Mouse (Mus musculus): ENCODE data around the gene Tmx2. TPM values are rescaled to one million over a fixed set of nuclear protein-coding genes. Genes with fewer than 3 reads are reported as not detected.

Tmx2 gene
- polyA plus RNA-seq, 1 experiment from 2014 or later, result 172 TPM

DNA sequence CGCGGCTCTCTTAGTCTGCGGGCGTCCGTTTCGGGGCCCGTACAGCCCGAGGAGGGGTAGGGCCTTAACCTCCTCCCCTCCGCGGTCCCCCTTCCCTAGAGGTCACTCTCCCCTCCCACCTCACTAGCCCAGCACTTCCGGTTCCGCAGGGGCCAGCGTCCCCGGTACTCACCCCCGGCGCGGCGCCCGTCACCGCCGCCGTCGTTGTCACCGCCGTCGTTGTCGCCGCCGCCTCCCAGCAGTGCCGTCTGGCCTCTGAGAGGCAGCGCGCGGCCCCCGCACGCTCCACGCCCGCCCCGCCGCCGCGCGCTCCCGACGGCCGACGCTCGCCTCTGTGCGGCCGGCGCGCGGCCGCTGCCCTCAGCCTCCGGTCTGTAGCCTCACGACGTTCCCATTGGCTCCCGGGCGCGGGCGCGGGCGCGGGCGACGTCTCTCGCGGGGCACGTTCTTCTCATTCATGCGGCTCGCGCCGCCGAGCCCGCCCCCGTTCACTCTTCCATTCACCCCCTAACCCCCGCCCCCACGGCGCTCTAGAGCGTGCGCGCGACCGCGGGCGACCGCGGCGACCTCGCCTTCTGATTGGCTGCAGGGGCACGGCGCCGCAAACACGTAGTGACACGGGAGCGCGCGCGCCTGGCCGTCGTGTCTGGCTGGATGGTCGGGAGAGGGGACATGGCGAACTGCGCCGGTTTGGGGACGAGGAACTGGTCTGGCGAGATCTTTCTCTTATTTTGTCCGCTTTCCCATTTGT, 36.0 kb upstream of the Tmx2 start, which contains the start of gene Zdhhc5:
TSS of gene Zdhhc5 (minus strand) at position 370 of the 751 bp plus-strand sequence.
- peaks cover 10% of the 10 kb centered on the region for H3K36me3 ChIP-seq
- ATAC-seq (ENCODE audit: low FRiP score), result peak; percentile 98
- peak within 1 kb of the TSS; percentile 94 for H3K4me3 ChIP-seq
- peak within 1 kb of the TSS; percentile 97 for H3K27ac ChIP-seq
- H3K4me1 ChIP-seq, result peaks cover 12% of the 10 kb centered on the region
- peak within 1 kb of the TSS; percentile 85 for H3K4me2 ChIP-seq (replicated peaks)
- peak within 1 kb of the TSS; percentile 97 for H3K9ac ChIP-seq
- H3K27me3 ChIP-seq, result no peaks in the 10 kb centered on the region
- H3K9me3 ChIP-seq (replicated peaks), result no peaks in the 10 kb centered on the region
- WGBS, result under 1% methylated on average over 82 of the region's 107 CpGs

DNA sequence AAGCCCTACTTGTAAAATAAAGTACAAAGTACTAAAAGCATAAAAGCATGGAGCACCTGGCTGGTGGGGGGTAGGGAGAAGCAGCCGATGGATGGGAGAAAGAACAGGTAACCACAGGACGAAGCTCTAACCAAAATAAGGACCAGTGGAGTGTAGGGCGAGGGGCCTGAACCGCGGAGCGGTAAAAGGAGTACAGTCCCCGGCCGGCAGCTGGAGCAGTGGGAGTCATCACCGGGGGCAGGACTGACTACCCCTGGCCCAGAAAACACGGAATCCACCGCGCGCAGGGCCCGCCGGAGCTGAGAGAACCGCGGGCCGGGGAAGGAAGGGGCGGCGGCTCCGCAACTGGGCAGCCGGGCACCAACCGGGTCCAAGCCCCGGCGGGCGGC, 35.5 kb upstream of the Tmx2 start:
- peak overlapping the region; percentile 85 for H3K4me2 ChIP-seq (replicated peaks)
- peak; percentile 36 for ATAC-seq (ENCODE audit: low FRiP score)
- WGBS, result under 1% methylated on average over 23 of the region's 26 CpGs

DNA sequence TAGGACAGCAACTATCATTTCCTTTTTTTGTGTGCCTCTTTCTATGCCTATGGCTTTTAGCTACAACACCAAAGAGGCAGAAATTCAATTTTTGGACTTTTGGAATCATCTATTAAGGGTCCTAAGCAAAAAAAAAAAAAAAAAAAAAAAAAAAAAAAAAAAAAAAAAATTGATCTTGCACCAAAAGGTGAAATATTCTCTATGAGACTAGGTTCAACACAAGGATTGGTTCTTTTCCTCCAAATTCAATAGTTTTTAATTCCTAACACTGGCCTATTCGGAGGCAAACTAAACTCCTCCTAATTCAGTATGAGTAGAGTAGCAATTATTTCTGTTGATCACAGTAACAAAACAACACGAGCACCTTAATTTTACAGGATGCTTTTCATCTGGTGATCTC, 33.0 kb upstream of the Tmx2 start:
- 91% methylated on average over 2 of the region's 2 CpGs for WGBS
- Histone ChIP-seq H3K4me1 (peaks cover 16% of the 10 kb centered on the region), H3K9ac (no peak overlapping the region), H3K9me3 (replicated peaks) (no peaks in the 10 kb centered on the region), H3K27me3 (no peaks in the 10 kb centered on the region), H3K27ac (no peak overlapping the region), H3K4me2 (replicated peaks) (no peak overlapping the region), H3K4me3 (no peak overlapping the region), H3K36me3 (peaks cover 23% of the 10 kb centered on the region)
- ATAC-seq (ENCODE audit: low FRiP score), result no peak

More for the DNA sequence above, 35.5 kb upstream of the Tmx2 start:
- Histone ChIP-seq H3K4me3 (peak overlapping the region; percentile 94), H3K27me3 (no peaks in the 10 kb centered on the region), H3K27ac (peak overlapping the region; percentile 97), H3K9me3 (replicated peaks) (no peaks in the 10 kb centered on the region), H3K4me1 (peaks cover 12% of the 10 kb centered on the region), H3K9ac (peak overlapping the region; percentile 97), H3K36me3 (peaks cover 11% of the 10 kb centered on the region)

DNA sequence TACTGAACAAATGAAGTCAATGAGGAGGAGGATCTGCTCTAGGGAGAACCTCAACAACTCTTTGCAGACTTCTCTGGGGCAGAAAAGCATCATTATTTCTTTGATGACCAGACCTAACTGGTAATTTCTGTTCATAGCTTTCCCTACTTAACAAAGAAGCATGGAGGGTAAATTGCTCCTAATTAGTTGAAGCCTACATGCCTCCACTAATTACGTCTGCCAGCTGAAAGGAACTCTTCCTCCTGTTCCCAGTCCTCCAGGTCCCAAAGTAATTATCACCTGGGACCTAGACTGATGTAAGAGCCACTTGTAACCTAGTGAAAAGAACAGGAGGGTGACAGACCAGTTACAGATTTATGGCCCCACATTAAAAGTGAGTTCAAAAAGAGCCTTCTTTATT, 28.6 kb upstream of the Tmx2 start:
- Histone ChIP-seq H3K4me1 (0 out of 2 replicates have a peak, but pooled peaks cover 3% of the 10 kb centered on the region), H3K4me2 (replicated peaks) (no peak overlapping the region), H3K4me3 (no peak overlapping the region), H3K36me3 (peaks cover 39% of the 10 kb centered on the region), H3K9me3 (replicated peaks) (no peaks in the 10 kb centered on the region), H3K27ac (no peak overlapping the region), H3K27me3 (no peaks in the 10 kb centered on the region), H3K9ac (no peak overlapping the region)
- ATAC-seq (ENCODE audit: low FRiP score), result no peak
- WGBS, result 71% methylated on average over 1 of the region's 1 CpGs

DNA sequence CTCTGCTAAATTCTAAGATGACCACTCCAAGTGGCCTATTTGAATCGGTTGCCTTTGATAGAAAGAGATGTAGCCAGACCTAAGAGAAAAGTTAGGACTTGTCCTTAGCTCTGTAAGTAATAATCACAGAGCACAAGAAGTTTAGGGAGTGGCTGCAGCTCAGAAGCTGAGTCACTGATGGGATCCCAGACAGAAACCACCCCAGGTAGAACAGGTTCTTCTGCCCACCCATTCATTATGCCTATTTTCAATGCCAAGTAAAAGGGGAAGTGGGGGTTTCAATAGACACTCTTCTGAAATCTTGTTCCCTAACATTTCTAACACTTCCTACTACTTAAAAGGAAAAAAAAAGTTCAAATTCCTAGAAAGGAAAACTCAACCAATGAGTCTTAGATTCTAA, 26.4 kb upstream of the Tmx2 start:
- H3K4me3 ChIP-seq, result no peak overlapping the region
- 0 out of 2 replicates have a peak, but pooled peaks cover 3% of the 10 kb centered on the region for H3K4me1 ChIP-seq
- H3K27ac ChIP-seq, result no peak overlapping the region
- 87% methylated on average over 1 of the region's 1 CpGs for WGBS
- H3K4me2 ChIP-seq (replicated peaks), result no peak overlapping the region
- no peaks in the 10 kb centered on the region for H3K27me3 ChIP-seq
- H3K36me3 ChIP-seq, result peaks cover 38% of the 10 kb centered on the region
- no peaks in the 10 kb centered on the region for H3K9me3 ChIP-seq (replicated peaks)
- H3K9ac ChIP-seq, result no peak overlapping the region
- no peak for ATAC-seq (ENCODE audit: low FRiP score)

DNA sequence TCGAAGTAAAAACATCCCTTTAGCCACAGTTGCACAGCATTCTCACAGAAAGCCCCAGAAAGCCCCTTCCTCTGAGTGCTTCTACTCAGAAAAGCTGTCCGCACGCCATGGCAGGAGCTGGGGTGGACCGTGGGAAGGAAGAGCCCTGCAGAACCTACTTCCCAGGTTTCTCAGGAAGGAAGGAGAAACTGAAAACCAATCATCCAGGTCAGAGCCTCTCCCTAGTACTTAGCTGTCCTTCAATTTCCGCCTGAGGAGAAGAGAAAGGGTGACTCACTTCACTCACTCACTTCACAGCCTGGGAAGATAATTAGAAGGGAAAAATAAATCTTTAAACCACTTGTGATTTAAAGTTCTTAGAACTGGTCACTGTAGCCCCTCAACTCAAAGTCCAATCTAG, 25.4 kb upstream of the Tmx2 start:
- no peak for ATAC-seq (ENCODE audit: low FRiP score)
- H3K27ac ChIP-seq, result no peak overlapping the region
- no peak overlapping the region for H3K4me2 ChIP-seq (replicated peaks)
- H3K36me3 ChIP-seq, result peaks cover 36% of the 10 kb centered on the region
- H3K9me3 ChIP-seq (replicated peaks), result no peaks in the 10 kb centered on the region
- no peak overlapping the region for H3K4me3 ChIP-seq
- 0 out of 2 replicates have a peak, but pooled peaks cover 3% of the 10 kb centered on the region for H3K4me1 ChIP-seq
- 88% methylated on average over 5 of the region's 5 CpGs for WGBS
- H3K27me3 ChIP-seq, result no peaks in the 10 kb centered on the region
- H3K9ac ChIP-seq, result no peak overlapping the region

DNA sequence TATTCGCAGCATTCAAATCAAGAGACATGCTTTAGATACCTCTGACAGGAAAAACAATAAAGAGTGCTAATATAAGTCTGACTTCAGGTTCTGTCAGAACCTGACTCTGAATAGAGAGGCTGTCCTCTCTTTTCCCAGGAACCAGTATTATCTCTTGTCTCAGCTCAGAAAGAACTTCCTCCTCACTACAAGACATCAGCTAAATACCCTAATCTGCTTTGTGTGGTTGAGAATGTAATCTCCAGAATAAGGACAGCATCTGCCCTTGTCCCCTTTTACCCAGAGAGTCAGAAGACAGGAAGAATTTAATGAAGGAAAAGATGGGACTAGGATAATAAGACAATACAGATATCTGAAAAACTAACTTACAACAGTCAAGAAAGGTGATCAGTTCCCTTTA, 24.6 kb upstream of the Tmx2 start:
- Histone ChIP-seq H3K4me2 (replicated peaks) (no peak overlapping the region), H3K27me3 (no peaks in the 10 kb centered on the region), H3K9me3 (replicated peaks) (no peaks in the 10 kb centered on the region), H3K27ac (no peak overlapping the region), H3K4me1 (0 out of 2 replicates have a peak, but pooled peaks cover 3% of the 10 kb centered on the region), H3K4me3 (no peak overlapping the region), H3K9ac (no peak overlapping the region), H3K36me3 (peaks cover 39% of the 10 kb centered on the region)
- WGBS, result 97% methylated on average over 1 of the region's 1 CpGs
- no peak for ATAC-seq (ENCODE audit: low FRiP score)

DNA sequence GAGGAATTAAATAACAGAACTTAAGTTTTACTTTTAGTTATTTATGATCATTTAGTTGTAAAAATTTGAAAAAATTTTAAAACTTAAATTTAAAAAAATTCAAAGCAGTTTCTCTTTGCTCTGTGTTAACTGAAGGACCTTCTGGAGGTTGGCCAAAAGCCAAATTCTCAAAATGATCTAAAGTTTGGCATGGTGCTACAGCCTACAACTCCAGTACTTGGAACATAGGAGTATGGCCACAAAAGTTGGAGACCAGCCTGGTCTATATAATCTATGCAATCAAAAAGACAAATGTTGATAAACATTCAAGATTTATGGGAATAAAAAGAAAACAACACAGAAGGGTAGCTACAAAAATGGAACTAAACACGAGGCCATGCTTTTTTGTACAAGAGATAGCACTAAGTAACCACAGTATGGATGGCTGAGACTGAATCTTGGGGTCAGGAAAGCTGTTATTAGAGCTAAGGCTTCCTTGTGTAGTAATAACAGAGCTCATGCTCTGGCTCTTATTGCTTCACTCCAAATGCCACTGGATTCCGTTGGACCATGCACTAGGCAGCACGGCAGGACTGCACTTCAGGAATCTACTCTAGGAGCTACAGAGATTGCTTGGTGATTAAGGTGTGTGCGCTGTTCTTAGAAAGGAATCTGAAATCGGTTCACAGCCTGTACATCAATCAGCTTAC, 16.2 kb upstream of the Tmx2 start:
- no peaks in the 10 kb centered on the region for H3K27me3 ChIP-seq
- ATAC-seq (ENCODE audit: low FRiP score), result no peak
- no peak overlapping the region for H3K4me2 ChIP-seq (replicated peaks)
- no peak overlapping the region for H3K9ac ChIP-seq
- H3K9me3 ChIP-seq (replicated peaks), result no peaks in the 10 kb centered on the region
- H3K36me3 ChIP-seq, result peaks cover 60% of the 10 kb centered on the region
- H3K4me1 ChIP-seq, result no peaks in the 10 kb centered on the region
- H3K4me3 ChIP-seq, result no peak overlapping the region
- H3K27ac ChIP-seq, result no peak overlapping the region
- 97% methylated on average over 5 of the region's 5 CpGs for WGBS

DNA sequence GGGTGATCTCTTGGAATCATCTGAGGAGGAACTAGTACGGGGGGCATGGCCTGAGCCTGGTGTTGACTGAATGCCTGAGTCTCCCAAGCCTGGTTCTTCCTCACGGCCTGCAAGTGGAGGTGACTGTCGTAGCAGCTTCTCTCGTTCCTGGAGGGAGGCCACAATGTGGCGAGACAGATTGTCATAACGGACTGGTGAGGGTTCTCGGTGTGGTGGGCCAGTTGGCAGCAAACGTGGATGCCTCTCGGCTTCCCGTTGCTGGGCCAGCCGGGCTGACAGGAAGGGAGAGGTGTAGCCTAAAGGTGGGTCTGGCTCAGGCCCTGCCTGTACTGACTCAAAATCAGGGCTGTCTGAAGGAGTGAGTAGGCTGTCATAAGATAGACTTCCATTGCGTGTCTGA, 11.1 kb upstream of the Tmx2 start:
- H3K4me1 ChIP-seq, result no peaks in the 10 kb centered on the region
- H3K4me2 ChIP-seq (replicated peaks), result no peak overlapping the region
- no peak for ATAC-seq (ENCODE audit: low FRiP score)
- no peaks in the 10 kb centered on the region for H3K27me3 ChIP-seq
- H3K9ac ChIP-seq, result no peak overlapping the region
- 92% methylated on average over 12 of the region's 12 CpGs for WGBS
- peaks cover 86% of the 10 kb centered on the region for H3K36me3 ChIP-seq
- no peaks in the 10 kb centered on the region for H3K9me3 ChIP-seq (replicated peaks)
- no peak overlapping the region for H3K4me3 ChIP-seq
- no peak overlapping the region for H3K27ac ChIP-seq

DNA sequence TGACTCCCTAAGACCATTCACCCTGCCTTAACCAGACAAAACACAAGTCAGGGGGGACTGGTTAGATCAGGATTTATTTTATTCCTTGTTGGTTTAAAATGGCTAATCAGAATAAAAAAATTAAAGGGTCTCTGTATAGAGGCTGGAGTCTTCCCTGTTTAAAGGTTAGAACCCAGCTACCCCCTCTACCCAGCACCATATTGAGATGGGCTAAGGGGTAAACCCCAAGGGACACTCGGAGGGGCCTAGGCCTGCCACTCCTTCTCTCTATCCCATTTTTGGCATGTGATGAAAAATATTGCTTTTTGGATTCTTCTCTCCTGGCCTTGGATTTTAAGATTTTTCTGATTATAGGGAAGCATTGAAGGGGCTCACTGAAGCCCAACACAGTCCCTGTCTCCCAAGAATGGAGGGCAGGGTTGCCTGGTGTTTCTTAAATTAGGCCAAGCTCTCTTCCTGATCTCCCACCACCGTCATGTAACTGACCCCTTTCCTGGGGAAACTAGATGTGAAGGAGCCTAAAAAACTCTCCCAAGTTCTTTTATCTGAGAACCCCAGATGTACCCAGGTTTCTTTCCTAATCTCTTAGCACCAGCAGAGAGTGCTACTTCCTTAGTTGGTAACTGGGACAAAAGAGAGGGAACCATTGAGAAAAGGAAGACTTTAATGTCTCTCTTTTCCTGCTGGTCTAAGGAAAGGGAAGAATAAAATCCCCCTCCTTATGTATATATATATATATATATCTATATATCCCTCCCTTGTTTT, 9.3 kb upstream of the Tmx2 start:
- no peak overlapping the region for H3K27ac ChIP-seq
- H3K4me1 ChIP-seq, result no peaks in the 10 kb centered on the region
- H3K4me2 ChIP-seq (replicated peaks), result no peak overlapping the region
- no peak overlapping the region for H3K4me3 ChIP-seq
- no peaks in the 10 kb centered on the region for H3K9me3 ChIP-seq (replicated peaks)
- 83% methylated on average over 2 of the region's 2 CpGs for WGBS
- peaks cover 83% of the 10 kb centered on the region for H3K36me3 ChIP-seq
- H3K27me3 ChIP-seq, result no peaks in the 10 kb centered on the region
- ATAC-seq (ENCODE audit: low FRiP score), result no peak
- no peak overlapping the region for H3K9ac ChIP-seq

DNA sequence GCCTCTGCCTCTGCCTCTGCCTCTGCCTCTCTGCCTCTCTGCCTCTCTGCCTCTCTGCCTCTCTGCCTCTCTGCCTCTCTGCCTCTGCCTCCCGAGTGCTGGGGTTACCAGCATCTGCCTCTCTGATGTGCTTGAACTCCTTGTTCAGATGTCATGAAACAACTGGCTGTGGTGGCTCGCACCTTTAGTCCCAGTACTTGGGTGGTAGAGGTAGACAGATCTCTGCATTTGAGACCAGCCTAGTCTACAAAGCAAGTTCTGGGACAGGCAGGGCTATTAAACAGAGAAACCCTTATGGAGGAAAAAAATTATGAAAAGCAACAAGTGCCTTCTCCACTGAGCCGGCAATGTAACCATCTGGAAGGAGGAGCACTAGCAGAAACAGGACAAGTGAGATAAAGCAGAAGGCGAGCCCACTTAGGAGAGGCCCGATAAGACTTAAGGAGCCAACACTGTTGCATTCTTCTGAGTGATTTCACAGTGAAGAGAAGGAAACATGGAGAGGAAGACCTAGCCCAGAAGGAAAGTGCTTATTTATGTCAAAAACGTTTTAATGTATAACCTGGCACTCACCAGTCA, 3.8 kb upstream of the Tmx2 start:
- no peak overlapping the region for H3K27ac ChIP-seq
- H3K4me3 ChIP-seq, result no peak overlapping the region
- no peaks in the 10 kb centered on the region for H3K27me3 ChIP-seq
- no peak overlapping the region for H3K4me2 ChIP-seq (replicated peaks)
- peaks cover 10% of the 10 kb centered on the region for H3K4me1 ChIP-seq
- 87% methylated on average over 6 of the region's 6 CpGs for WGBS
- H3K9me3 ChIP-seq (replicated peaks), result no peaks in the 10 kb centered on the region
- no peak for ATAC-seq (ENCODE audit: low FRiP score)
- H3K36me3 ChIP-seq, result peaks cover 39% of the 10 kb centered on the region
- no peak overlapping the region for H3K9ac ChIP-seq
